Mouse (Mus musculus): ENCODE results near the gene Prr22. TPM values are rescaled to one million over a fixed set of nuclear protein-coding genes. Genes with fewer than 3 reads are reported as not detected.
A peak's percentile ranks its signal among the peaks of the same experiment; 100 is the strongest.

The Prr22 gene
- under 1 TPM; 0.47 to 0.49 TPM for total RNA-seq (2021)
- long read RNA-seq, experiment 1: 0 reads
- long read RNA-seq, experiment 2: 0 reads

- no peak for DNase-seq (ENCODE audit: low spot score in 2 of 2)
Observed at GRCm38 (mm10) chr17:56769950-56770349, at the start of gene Prr22. Gene Prr22 (plus strand): TSS chr17:56770250.

- DNase-seq (ENCODE audit: low spot score in 2 of 2): no peak
Observed at GRCm38 (mm10) chr17:56722441-56722840, 47.6 kb upstream of the Prr22 start.

DNA sequence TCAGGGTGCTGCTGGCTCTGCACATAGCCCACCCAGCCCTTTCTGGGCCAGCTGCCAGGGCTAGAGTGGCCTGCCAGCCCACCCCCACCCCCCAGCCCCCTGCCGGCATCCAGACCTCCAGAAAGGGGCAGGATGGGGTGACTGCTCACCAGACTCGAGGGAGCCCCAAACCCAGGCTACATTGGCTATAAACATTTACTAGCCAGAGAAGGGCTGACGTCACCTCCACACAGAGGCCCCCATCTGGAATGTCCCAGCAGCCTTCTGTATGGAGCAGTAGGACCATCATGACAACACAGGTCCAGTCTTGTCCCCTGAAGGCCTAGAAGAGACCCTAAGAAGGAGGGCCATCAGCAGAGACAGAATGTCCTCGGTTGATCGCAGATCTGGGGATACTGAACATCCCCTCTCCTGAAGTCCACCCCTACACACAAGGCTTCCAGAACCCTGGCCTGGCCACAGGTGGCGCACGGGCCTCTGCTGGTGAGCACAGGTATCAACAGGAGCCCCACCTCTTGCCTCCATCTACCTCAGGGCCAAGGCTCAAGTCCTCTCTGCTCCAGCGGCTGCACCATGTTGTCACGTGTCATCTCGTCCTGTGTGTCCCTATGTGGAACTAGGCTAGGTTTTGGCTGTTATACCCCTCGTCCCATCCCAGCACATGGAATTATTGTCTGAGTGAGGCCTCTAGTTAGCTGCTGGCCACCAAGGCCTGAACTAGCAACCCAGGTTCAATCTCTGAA lies 46.5 kb upstream of the Prr22 start:
- no peak for DNase-seq (ENCODE audit: low spot score in 2 of 2)

DNA sequence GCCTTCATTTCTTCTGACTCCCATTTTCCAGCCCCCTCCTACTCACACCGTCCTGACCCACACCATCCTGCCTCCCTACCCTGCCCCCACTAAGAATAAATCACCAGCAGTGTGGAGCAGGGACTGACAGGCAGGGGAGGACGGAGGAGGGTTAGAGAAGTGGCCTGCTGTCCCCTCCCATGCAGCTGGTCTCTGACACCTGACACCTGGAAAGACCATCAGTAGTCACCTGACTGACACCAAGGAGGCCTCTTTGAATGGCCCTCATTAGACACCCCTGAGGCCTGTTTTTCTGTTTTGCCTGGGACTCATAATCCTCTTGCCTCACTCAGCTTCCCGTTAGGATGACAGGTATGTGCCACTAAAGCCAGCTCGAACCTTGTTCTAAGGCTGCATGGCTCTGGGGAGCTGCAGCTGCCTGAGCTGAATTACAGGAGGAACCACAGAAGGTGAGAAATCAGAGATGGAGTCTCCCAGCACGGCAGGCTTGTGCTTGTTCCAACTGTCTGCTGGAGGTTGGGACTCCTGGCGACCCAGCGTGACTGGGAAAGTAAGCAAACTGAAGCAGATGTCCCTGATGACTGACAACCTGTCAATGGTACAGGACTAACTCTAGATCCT lies 42.9 kb upstream of the Prr22 start:
- DNase-seq (ENCODE audit: low spot score in 2 of 2): no peak

- DNase-seq (ENCODE audit: low spot score in 2 of 2): no peak
Observed at GRCm38 (mm10) chr17:56727659-56728058, 42.4 kb upstream of the Prr22 start.

DNA sequence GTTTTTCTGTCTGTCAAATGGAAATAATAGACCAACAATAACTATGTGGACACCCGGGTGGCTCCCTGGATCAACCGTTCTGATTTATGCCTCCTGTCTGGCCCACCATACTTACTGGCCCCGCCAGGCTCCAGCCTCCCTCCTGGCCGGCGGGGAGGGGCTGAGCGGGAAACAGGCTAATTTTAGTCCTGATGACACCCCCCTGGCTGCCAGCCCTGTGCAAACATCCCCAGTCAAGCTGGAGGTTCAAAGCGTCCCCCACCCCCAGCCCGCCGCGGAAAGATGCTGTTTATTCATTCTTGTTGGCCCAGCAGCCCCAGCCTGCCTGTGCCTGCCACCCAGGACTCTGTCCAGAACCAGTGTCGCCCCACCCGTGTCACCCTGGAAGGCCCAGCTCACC lies 41.9 kb upstream of the Prr22 start:
- no peak for DNase-seq (ENCODE audit: low spot score in 2 of 2)

DNA sequence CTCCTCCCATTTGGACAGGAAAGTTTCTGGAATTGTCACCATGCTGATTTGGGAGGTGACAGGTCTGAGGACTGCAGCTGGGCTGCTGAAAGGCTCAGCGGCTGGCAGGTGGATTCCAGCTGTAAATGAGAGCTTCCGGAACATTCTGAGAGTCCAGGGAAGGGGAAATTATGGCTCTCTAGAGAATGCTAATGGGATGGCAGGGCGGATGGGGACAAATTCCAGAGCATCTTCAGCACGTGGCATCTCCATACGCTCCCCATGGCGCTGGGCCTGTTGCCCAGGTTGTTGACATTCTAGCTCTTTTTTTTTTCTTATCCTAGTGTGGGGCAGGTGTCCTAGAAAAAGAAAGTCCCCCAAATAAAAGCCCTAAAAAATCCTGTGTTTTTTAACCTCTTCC lies 40.9 kb upstream of the Prr22 start:
- no peak for DNase-seq (ENCODE audit: low spot score in 2 of 2)

DNA sequence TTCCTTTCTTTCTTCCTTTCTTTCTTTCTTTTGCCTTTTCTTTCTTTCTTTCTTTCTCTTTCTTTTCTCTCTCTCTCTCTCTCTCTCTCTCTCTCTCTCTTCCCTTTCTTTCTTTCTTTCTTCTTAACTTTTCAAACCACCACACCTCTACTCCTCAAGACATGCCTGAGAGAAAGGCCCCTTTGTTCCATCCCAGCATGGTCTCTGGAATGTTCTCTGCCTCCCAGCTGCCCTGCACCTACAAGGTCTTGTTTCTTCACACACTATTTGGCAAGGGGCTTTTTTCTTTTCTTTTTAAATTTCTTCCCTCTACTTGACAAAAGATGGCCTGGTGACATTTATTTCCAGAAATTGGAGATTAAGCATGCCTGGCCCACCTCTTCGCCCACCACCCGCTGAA lies 40.4 kb upstream of the Prr22 start:
- DNase-seq (ENCODE audit: low spot score in 2 of 2): no peak

GRCm38 (mm10) chr17:56736534-56736933 lies 33.5 kb upstream of the Prr22 start:
- no peak for DNase-seq (ENCODE audit: low spot score in 2 of 2)

DNA sequence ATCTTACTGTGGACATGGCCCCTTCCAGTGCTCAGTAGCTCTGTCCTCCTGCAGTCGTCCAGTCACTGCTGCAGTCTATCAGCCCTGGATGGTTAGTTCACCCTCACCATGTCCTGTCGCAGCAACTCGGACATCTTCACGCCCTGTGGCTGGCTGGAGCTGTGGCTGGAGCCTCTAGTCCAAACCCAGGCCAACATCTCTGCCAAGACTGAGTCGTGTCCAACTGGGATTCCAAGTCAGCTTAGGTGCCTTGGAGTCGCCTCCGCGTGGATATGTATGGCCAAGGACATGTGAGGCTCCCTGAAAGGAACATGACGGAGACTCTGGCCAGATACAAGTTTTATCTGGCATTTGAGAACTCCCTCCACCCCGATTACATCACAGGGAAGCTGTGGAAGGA lies 31.8 kb upstream of the Prr22 start:
- DNase-seq (ENCODE audit: low spot score in 2 of 2): no peak

DNA sequence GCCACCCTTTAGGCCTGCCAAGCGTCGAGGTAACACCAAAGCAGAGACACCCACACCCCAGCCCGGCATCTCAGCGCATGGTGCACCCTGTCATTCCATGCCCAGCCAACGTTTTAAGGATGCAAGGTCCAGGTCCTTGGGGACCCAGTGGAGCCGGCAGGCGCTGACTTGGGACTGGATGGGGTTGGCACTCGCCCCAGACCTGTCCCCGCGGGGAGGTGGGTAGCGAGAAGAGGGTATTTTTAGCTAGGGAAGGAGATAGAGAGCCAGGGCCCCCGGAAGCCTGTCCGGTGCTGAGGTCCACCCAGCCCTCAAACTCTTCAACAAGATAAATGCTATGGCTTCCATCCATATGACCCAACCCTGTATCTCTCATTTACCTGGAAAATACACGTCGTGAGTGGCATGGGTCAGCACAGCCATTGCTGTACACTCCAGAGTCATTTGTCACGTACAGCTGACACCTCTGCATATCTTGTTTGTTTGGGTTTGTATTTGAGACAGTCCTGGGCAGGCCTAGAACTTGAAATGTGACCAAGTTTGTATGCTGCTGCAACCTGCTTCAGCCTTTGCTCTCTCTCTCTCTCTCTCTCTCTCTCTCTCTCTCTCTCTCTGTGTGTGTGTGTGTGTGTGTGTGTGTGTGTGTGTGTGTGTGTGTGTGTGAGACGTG lies 29.8 kb upstream of the Prr22 start:
- DNase-seq (ENCODE audit: low spot score in 2 of 2): no peak

DNA sequence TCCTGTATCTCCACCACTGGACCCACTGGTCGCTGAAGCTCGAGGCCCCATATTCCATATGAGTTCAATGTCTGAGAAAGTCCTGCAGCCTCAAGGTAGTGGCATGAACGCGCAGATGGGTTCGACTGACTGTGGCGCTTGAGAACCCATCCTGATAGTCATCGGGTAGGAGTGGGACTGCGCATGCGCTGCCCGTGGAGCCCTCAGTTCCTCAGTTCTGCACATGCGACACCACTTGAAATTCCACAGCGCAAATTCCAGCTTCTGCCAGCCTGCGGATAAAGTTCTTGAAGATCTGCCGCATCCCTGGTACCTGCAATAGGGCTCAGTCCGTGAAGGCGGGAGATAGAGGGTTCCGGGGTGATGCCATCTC lies 29.3 kb upstream of the Prr22 start:
- DNase-seq (ENCODE audit: low spot score in 2 of 2): no peak

DNA sequence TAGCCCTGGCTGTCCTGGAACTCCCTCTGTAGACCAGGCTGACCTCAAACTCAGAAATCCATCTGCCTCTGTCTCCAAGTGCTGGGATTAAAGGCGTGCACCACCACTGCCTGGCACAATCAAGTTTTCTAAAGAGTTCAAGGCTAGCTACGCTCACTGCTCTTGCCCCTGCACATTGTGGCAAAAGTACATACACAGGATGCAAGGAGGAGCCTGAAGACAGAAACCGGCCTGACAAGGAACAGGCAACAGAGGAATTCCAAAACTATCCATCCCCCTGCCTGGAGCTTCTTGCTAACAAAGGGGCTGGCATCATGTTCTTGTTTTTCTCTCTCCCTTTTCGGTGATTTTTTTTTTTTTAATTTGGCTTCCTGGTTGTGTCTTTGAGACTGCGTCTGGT lies 25.9 kb upstream of the Prr22 start:
- no peak for DNase-seq (ENCODE audit: low spot score in 2 of 2)

- no peak for DNase-seq (ENCODE audit: low spot score in 2 of 2)
Observed at GRCm38 (mm10) chr17:56751404-56752072, 18.5 kb upstream of the Prr22 start.

- peak in 1 of 2 experiments; percentile 33 for DNase-seq (ENCODE audit: low spot score in 2 of 2)
Observed at GRCm38 (mm10) chr17:56753452-56753851, 16.6 kb upstream of the Prr22 start.

- DNase-seq (ENCODE audit: low spot score in 2 of 2): no peak
Observed at GRCm38 (mm10) chr17:56754271-56755185, 15.5 kb upstream of the Prr22 start.

DNA sequence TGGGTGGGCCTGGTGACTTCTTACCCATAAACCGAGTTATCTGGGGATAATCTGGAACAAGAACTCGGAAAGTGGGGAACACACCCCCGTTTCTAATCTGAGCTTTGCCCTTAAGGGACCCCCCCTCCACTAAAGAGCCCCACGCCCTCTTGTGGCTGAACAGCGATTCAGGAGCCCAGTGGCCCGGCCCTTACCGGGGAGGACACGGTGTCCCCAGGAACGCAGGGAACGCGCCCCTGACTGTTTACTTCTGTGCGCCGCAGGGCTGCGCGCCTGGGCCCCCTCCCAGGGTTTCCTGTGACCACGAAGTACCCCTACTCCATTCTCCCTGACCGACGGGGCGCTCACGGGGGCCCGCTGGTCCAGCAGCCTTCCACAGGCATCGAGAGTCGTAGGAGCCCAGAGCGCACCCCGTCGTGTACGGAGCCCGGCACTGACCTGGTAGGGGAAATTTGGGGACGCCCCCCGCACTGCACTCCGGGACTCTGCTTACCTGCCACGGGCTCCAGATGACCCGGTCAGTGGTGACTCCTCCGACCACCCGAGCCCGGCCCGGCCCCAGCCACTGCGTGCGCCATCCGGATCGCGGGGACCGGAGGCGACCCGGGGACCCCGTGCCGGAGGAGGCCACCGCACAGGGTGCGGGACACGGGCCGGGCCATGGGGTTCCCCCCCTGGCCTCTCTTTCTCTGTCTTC lies 13.2 kb upstream of the Prr22 start:
- peak in 1 of 2 experiments; percentile 33 for DNase-seq (ENCODE audit: low spot score in 2 of 2)

- DNase-seq (ENCODE audit: low spot score in 2 of 2): peak; percentile 60 to 82
Observed at GRCm38 (mm10) chr17:56757416-56758123, 12.5 kb upstream of the Prr22 start, which contains the start of gene Nrtn. Gene Nrtn (minus strand): TSS chr17:56757530.

GRCm38 (mm10) chr17:56758132-56758531 lies 11.9 kb upstream of the Prr22 start:
- peak; percentile 41 to 53 for DNase-seq (ENCODE audit: low spot score in 2 of 2)

Data from gastrocnemius, postnatal 4 days (tissue).